Comparison of ENCODE assay signal across 12 mouse cellular contexts in genomic region chr2:92825395-92825794, GRCm38 (mm10).
DNase-seq lines count a peak whose midpoint lies in the region; ATAC-seq lines count a peak whose summit lies in the region.
"Had no signal": no experiment of that assay in that cellular context is flagged by ENCODE, and none has a peak within 500 bp of the region (broad histone marks: within the 10 kb centered on the region; RNA-seq: fewer than 3 reads in every experiment).

No protein-coding gene starts in this region.

- H3K9ac ChIP-seq in hindbrain, embryonic 11.5 days (ENCODE audit: low read depth, low read length): no peak overlapping the region
- no peak overlapping the region for H3K9ac ChIP-seq in lung, embryonic 15.5 days
- H3K9ac ChIP-seq in hindbrain, embryonic 16.5 days (ENCODE audit: low read depth, low read length): no peak overlapping the region
- no peak overlapping the region for H3K9ac ChIP-seq in neural tube, embryonic 15.5 days (replicated peaks)

- H3K4me3 ChIP-seq in hindbrain, embryonic 10.5 days: no peak overlapping the region
- H3K4me3 ChIP-seq in hindbrain, embryonic 11.5 days (ENCODE audit: low read depth, low read length): no peak overlapping the region
- H3K4me3 ChIP-seq in lung, embryonic 15.5 days: no peak overlapping the region
- H3K4me3 ChIP-seq in hindbrain, embryonic 16.5 days (ENCODE audit: low read length): no peak overlapping the region
- H3K4me3 ChIP-seq in neural tube, embryonic 15.5 days (replicated peaks): no peak overlapping the region
- H3K4me3 ChIP-seq: erythroblast, embryonic 14.5 days; megakaryocyte, embryonic 14.5 days had no signal

- H3K4me2 ChIP-seq in hindbrain, embryonic 11.5 days (replicated peaks; ENCODE audit: low read depth, low read length): no peak overlapping the region
- no peak overlapping the region for H3K4me2 ChIP-seq in lung, embryonic 15.5 days
- H3K4me2 ChIP-seq in hindbrain, embryonic 16.5 days (ENCODE audit: low read length): no peak overlapping the region
- no peak overlapping the region for H3K4me2 ChIP-seq in neural tube, embryonic 15.5 days
- H3K4me2 ChIP-seq: liver, embryonic 11.5 days had no signal

- ATAC-seq in hindbrain, embryonic 11.5 days (ENCODE audit: low FRiP score): no peak
- ATAC-seq in lung, embryonic 15.5 days (ENCODE audit: borderline replicate concordance, extremely low read depth, low FRiP score, low TSS enrichment): peak; percentile 47; the same call in 1 of the 2 replicates
- peak; percentile 45 for ATAC-seq in hindbrain, embryonic 16.5 days
- ATAC-seq in neural tube, embryonic 15.5 days (ENCODE audit: low FRiP score): no peak

- no peak for DNase-seq in hindbrain, embryonic 10.5 days (ENCODE audit: low spot score)
- DNase-seq in hindbrain, embryonic 11.5 days (ENCODE audit: low spot score): no peak
- no peak for DNase-seq in lung, adult 18-20 months
- DNase-seq in natural killer cell, adult 2 months (ENCODE audit: low spot score in 2 of 2): no peak
- DNase-seq in cerebellum, adult 11-12 months: no peak
- DNase-seq: cerebellum, adult 8-10 months had no signal

- peak overlapping the region; percentile 13; the same call in 1 of the 2 replicates for H3K27ac ChIP-seq in hindbrain, embryonic 10.5 days
- no peak overlapping the region for H3K27ac ChIP-seq in hindbrain, embryonic 11.5 days (ENCODE audit: low read depth, low read length)
- peak overlapping the region; percentile 20 for H3K27ac ChIP-seq in lung, embryonic 15.5 days
- H3K27ac ChIP-seq in hindbrain, embryonic 16.5 days (ENCODE audit: low read depth, low read length): no peak overlapping the region
- H3K27ac ChIP-seq in neural tube, embryonic 15.5 days (replicated peaks): peak overlapping the region; percentile 23; the same call in 1 of the 2 replicates

- WGBS in hindbrain, embryonic 10.5 days: 22% methylated on average over 6 of the region's 6 CpGs
- 25% methylated on average over 6 of the region's 6 CpGs for WGBS in hindbrain, embryonic 11.5 days
- WGBS in lung, embryonic 15.5 days: 3% methylated on average over 6 of the region's 6 CpGs
- 22% methylated on average over 6 of the region's 6 CpGs for WGBS in hindbrain, embryonic 16.5 days
- 20% methylated on average over 6 of the region's 6 CpGs for WGBS in neural tube, embryonic 15.5 days

- no peaks in the 10 kb centered on the region for H3K9me3 ChIP-seq in hindbrain, embryonic 10.5 days
- H3K9me3 ChIP-seq in hindbrain, embryonic 11.5 days (ENCODE audit: control insufficient read depth, low read length): no peaks in the 10 kb centered on the region
- no peaks in the 10 kb centered on the region for H3K9me3 ChIP-seq in lung, embryonic 15.5 days
- no peaks in the 10 kb centered on the region for H3K9me3 ChIP-seq in hindbrain, embryonic 16.5 days (ENCODE audit: control insufficient read depth, low read length)
- H3K9me3 ChIP-seq in neural tube, embryonic 15.5 days (replicated peaks): no peaks in the 10 kb centered on the region

- 0 out of 2 replicates have a peak, but pooled peaks cover 15% of the 10 kb centered on the region for H3K27me3 ChIP-seq in hindbrain, embryonic 10.5 days (ENCODE audit: insufficient read depth, poor library complexity, severe bottlenecking)
- H3K27me3 ChIP-seq in hindbrain, embryonic 11.5 days (ENCODE audit: control insufficient read depth, insufficient read depth, low read length): no peaks in the 10 kb centered on the region
- H3K27me3 ChIP-seq in lung, embryonic 15.5 days: no peaks in the 10 kb centered on the region
- H3K27me3 ChIP-seq in hindbrain, embryonic 16.5 days (replicated peaks; ENCODE audit: control insufficient read depth, insufficient read depth, low read length): no peaks in the 10 kb centered on the region
- H3K27me3 ChIP-seq in neural tube, embryonic 15.5 days (replicated peaks): no peaks in the 10 kb centered on the region

- H3K4me1 ChIP-seq in hindbrain, embryonic 10.5 days (replicated peaks): peaks cover 41% of the 10 kb centered on the region
- H3K4me1 ChIP-seq in hindbrain, embryonic 11.5 days (replicated peaks; ENCODE audit: control insufficient read depth, insufficient read depth, low read length): peaks cover 5% of the 10 kb centered on the region; the same call in 1 of the 2 replicates
- peaks cover 9% of the 10 kb centered on the region; the same call in 1 of the 2 replicates for H3K4me1 ChIP-seq in lung, embryonic 15.5 days
- peaks cover 5% of the 10 kb centered on the region; the same call in 1 of the 2 replicates for H3K4me1 ChIP-seq in hindbrain, embryonic 16.5 days (ENCODE audit: control insufficient read depth, insufficient read depth, low read depth, low read length)
- peaks cover 18% of the 10 kb centered on the region for H3K4me1 ChIP-seq in neural tube, embryonic 15.5 days
- H3K4me1 ChIP-seq: megakaryocyte, embryonic 14.5 days had no signal

- no peaks in the 10 kb centered on the region for H3K36me3 ChIP-seq in hindbrain, embryonic 10.5 days
- H3K36me3 ChIP-seq in hindbrain, embryonic 11.5 days (ENCODE audit: control insufficient read depth, insufficient read depth, low read length): no peaks in the 10 kb centered on the region
- H3K36me3 ChIP-seq in lung, embryonic 15.5 days: no peaks in the 10 kb centered on the region
- no peaks in the 10 kb centered on the region for H3K36me3 ChIP-seq in hindbrain, embryonic 16.5 days (ENCODE audit: control insufficient read depth, insufficient read depth, low read length)
- no peaks in the 10 kb centered on the region for H3K36me3 ChIP-seq in neural tube, embryonic 15.5 days

Comparison
In these comparisons a context has a peak if more than half of its experiments do, and no peak if none do; other contexts are left out.
1. H3K27ac ChIP-seq: peak in hindbrain, embryonic 10.5 days (single experiment), lung, embryonic 15.5 days (single experiment) and neural tube, embryonic 15.5 days (single experiment); none in hindbrain, embryonic 11.5 days (single experiment) and hindbrain, embryonic 16.5 days (single experiment).
2. ATAC-seq: peak in lung, embryonic 15.5 days (single experiment) and hindbrain, embryonic 16.5 days (single experiment); none in hindbrain, embryonic 11.5 days (single experiment) and neural tube, embryonic 15.5 days (single experiment).